Mouse (Mus musculus): ENCODE data around the gene Aip. TPM values are rescaled to one million over a fixed set of nuclear protein-coding genes. Genes with fewer than 3 reads are reported as not detected.

Aip gene
- polyA plus RNA-seq, 1 experiment from 2014 or later = 110 TPM

DNA sequence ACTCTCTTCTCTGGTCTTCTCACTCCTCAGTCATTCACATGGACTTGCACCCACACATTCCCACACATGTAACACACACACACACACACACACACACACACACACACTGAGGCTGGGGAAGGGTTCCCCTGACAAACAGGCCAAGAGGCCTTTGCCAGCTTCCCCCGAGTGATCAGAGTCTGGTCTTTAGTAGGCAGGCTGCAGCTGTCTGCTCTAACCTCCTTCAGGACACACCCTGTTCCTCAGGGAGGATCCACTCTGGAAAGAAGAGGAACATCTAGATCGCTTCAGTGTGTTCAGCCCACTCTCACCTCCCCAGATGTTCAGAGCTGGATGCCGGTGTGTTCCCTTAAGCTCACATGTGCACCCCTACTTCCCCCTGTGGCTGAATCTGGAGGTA, 31.3 kb downstream of the Aip start:
- Histone ChIP-seq H3K9ac (replicated peaks; ENCODE audit: low read depth, low read length) (no peak overlapping the region), H3K4me3 (ENCODE audit: low read depth, low read length) (no peak overlapping the region), H3K4me2 (ENCODE audit: low read depth, low read length) (no peak overlapping the region), H3K27me3 (ENCODE audit: control insufficient read depth, insufficient read depth, low read length) (no peaks in the 10 kb centered on the region), H3K36me3 (ENCODE audit: control insufficient read depth, insufficient read depth, low read length) (no peaks in the 10 kb centered on the region), H3K27ac (ENCODE audit: low read depth, low read length) (no peak overlapping the region), H3K4me1 (ENCODE audit: control insufficient read depth, insufficient read depth, low read length) (peaks cover 20% of the 10 kb centered on the region; the same call in 1 of the 2 replicates), H3K9me3 (ENCODE audit: control insufficient read depth, low read length) (no peaks in the 10 kb centered on the region)
- ATAC-seq (ENCODE audit: low read depth) = no peak
- 80% methylated on average over 3 of the region's 3 CpGs for WGBS

DNA sequence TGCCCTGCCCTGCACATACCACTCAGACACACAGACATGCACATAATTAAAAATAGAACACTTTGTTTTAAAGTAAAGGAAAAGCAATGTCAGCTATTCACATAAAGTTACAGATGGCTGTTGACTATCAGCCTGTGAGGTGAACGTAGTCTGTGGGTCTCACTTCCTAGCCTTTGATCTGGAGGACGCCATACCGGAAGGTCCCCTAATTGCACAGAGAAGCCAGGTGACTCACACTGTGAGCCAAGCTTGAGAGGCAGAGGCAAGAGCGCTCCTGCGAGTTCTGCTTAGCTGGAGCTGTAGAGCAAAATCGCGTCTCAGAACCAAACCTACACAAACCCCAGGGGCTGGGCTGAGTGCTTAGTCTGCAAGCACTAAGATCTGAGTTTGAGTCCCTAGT, 31.9 kb downstream of the Aip start:
- Histone ChIP-seq H3K4me1 (ENCODE audit: control insufficient read depth, insufficient read depth, low read length) (peaks cover 14% of the 10 kb centered on the region; the same call in 1 of the 2 replicates), H3K4me3 (ENCODE audit: low read depth, low read length) (no peak overlapping the region), H3K9ac (replicated peaks; ENCODE audit: low read depth, low read length) (no peak overlapping the region), H3K27ac (ENCODE audit: low read depth, low read length) (no peak overlapping the region), H3K27me3 (ENCODE audit: control insufficient read depth, insufficient read depth, low read length) (no peaks in the 10 kb centered on the region), H3K36me3 (ENCODE audit: control insufficient read depth, insufficient read depth, low read length) (no peaks in the 10 kb centered on the region), H3K4me2 (ENCODE audit: low read depth, low read length) (no peak overlapping the region), H3K9me3 (ENCODE audit: control insufficient read depth, low read length) (no peaks in the 10 kb centered on the region)
- 77% methylated on average over 7 of the region's 7 CpGs for WGBS
- no peak for ATAC-seq (ENCODE audit: low read depth)

DNA sequence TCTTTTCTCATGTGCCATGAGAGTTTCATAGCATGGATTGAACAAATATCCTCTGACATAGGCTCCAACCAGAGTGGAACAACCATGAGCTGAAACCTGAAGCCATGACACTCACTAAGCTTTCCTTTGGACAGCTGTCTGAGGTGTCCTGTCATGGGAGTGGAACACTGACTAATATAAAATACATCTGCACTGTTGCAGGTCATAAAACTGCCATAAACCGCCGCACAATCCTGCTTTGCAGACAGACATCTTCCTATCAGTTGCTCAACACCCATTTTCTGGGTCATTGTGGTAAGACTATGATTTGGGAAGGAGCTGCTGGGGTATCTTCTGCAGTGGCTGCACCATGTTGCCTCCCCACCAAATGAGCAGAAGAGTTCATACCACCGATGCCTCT, 32.9 kb downstream of the Aip start:
- WGBS = 86% methylated on average over 3 of the region's 3 CpGs
- no peak overlapping the region for H3K27ac ChIP-seq (ENCODE audit: low read depth, low read length)
- no peak overlapping the region for H3K4me3 ChIP-seq (ENCODE audit: low read depth, low read length)
- no peaks in the 10 kb centered on the region for H3K36me3 ChIP-seq (ENCODE audit: control insufficient read depth, insufficient read depth, low read length)
- H3K9ac ChIP-seq (replicated peaks; ENCODE audit: low read depth, low read length) = no peak overlapping the region
- H3K4me2 ChIP-seq (ENCODE audit: low read depth, low read length) = no peak overlapping the region
- no peaks in the 10 kb centered on the region for H3K9me3 ChIP-seq (ENCODE audit: control insufficient read depth, low read length)
- no peaks in the 10 kb centered on the region for H3K27me3 ChIP-seq (ENCODE audit: control insufficient read depth, insufficient read depth, low read length)
- H3K4me1 ChIP-seq (ENCODE audit: control insufficient read depth, insufficient read depth, low read length) = peaks cover 10% of the 10 kb centered on the region; the same call in 1 of the 2 replicates
- no peak for ATAC-seq (ENCODE audit: low read depth)

DNA sequence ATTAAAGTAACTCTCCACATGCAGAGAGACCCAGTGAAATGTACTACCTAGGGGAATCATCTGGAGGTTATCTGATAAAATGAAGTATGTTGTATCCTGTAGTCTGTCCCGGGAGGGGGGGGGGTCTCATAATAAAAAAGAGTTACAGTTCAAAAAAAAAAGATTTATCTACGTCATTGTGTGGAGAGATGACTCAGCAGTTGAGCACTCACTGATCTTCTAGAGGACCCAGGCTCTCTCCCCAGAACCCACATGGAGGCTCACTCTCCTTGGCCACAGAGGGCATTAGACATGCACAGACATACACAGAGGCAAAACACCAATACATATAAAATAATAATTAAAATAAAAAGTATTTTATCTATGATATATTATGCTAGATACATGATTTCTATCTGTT, 34.3 kb downstream of the Aip start:
- Histone ChIP-seq H3K9me3 (ENCODE audit: control insufficient read depth, low read length) (no peaks in the 10 kb centered on the region), H3K4me2 (ENCODE audit: low read depth, low read length) (no peak overlapping the region)
- WGBS = 59% methylated on average over 2 of the region's 2 CpGs

DNA sequence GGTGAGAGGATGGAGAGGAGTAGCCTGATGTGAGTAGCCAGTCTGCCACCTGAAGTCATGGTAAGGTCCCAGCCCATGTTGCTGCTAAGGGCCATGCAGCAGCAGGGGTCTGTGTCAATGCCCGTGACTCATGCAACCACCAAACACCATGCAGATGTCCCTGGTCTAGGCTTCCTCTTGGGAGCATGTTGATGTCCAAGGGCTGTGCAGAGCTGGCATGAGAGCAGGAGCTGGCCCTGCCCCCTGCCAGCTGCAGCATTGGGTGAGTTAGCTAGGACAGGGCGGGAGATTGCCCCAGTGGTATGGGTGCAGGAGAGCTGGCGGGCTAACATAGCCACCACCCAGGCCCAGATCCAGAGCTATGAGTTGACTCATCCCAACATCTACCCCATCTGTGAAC, 35.2 kb downstream of the Aip start:
- H3K4me1 ChIP-seq (ENCODE audit: control insufficient read depth, insufficient read depth, low read length) = no peaks in the 10 kb centered on the region
- H3K4me3 ChIP-seq (ENCODE audit: low read depth, low read length) = no peak overlapping the region
- H3K27ac ChIP-seq (ENCODE audit: low read depth, low read length) = no peak overlapping the region
- 86% methylated on average over 3 of the region's 3 CpGs for WGBS
- no peaks in the 10 kb centered on the region for H3K9me3 ChIP-seq (ENCODE audit: control insufficient read depth, low read length)
- H3K27me3 ChIP-seq (ENCODE audit: control insufficient read depth, insufficient read depth, low read length) = no peaks in the 10 kb centered on the region
- H3K9ac ChIP-seq (replicated peaks; ENCODE audit: low read depth, low read length) = no peak overlapping the region
- no peak overlapping the region for H3K4me2 ChIP-seq (ENCODE audit: low read depth, low read length)
- no peak for ATAC-seq (ENCODE audit: low read depth)
- no peaks in the 10 kb centered on the region for H3K36me3 ChIP-seq (ENCODE audit: control insufficient read depth, insufficient read depth, low read length)

More for the DNA sequence above, 34.3 kb downstream of the Aip start:
- no peak overlapping the region for H3K27ac ChIP-seq (ENCODE audit: low read depth, low read length)
- ATAC-seq (ENCODE audit: low read depth) = no peak
- H3K4me1 ChIP-seq (ENCODE audit: control insufficient read depth, insufficient read depth, low read length) = peaks cover 4% of the 10 kb centered on the region; the same call in 1 of the 2 replicates
- H3K9ac ChIP-seq (replicated peaks; ENCODE audit: low read depth, low read length) = no peak overlapping the region
- H3K27me3 ChIP-seq (ENCODE audit: control insufficient read depth, insufficient read depth, low read length) = no peaks in the 10 kb centered on the region
- H3K4me3 ChIP-seq (ENCODE audit: low read depth, low read length) = no peak overlapping the region
- H3K36me3 ChIP-seq (ENCODE audit: control insufficient read depth, insufficient read depth, low read length) = no peaks in the 10 kb centered on the region

DNA sequence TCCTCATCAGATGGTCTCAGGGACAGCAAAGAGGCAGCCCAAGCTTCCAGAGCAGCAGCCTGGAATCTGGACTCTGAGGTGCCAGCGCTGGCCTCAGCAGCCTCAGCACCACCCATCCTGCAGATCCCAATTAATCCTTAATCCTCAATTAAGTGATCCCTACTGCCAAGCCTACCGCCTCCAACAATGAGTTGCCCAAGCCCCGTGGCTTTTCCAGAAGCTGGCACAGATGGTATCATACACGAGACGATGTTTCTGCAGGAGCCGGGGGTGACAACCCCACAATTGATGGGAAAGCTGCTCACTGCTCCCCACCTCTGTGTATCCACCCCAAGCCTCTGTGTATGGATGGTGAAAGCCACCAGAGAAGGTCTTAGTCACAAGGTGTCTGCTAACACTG, 36.5 kb downstream of the Aip start:
- H3K36me3 ChIP-seq (ENCODE audit: control insufficient read depth, insufficient read depth, low read length) = no peaks in the 10 kb centered on the region
- no peak overlapping the region for H3K4me3 ChIP-seq (ENCODE audit: low read depth, low read length)
- no peaks in the 10 kb centered on the region for H3K27me3 ChIP-seq (ENCODE audit: control insufficient read depth, insufficient read depth, low read length)
- no peaks in the 10 kb centered on the region for H3K4me1 ChIP-seq (ENCODE audit: control insufficient read depth, insufficient read depth, low read length)
- no peak overlapping the region for H3K27ac ChIP-seq (ENCODE audit: low read depth, low read length)
- no peak overlapping the region for H3K4me2 ChIP-seq (ENCODE audit: low read depth, low read length)
- no peak for ATAC-seq (ENCODE audit: low read depth)
- 80% methylated on average over 6 of the region's 6 CpGs for WGBS
- no peak overlapping the region for H3K9ac ChIP-seq (replicated peaks; ENCODE audit: low read depth, low read length)
- H3K9me3 ChIP-seq (ENCODE audit: control insufficient read depth, low read length) = no peaks in the 10 kb centered on the region

DNA sequence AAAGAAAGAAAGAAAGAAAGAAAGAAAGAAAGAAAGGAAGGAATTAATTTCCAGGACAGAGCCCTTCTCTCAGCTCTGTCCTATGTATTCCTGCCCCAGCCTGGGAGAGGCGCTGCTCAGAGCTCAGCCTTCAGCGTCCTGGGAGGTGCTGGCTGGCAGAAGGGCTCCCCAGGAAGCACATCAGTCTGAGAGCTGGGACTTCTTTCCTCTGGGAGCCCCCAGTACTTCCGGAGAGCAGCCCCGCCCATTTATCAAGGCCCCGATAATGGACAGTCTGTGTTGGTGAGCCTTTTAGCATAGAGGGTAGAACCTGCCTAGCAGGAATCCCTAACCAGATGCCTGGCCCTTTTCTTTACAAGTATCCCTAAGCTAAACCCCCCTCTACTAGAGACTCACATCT, 37.5 kb downstream of the Aip start:
- no peak overlapping the region for H3K4me3 ChIP-seq (ENCODE audit: low read depth, low read length)
- WGBS = 55% methylated on average over 5 of the region's 5 CpGs
- no peaks in the 10 kb centered on the region for H3K9me3 ChIP-seq (ENCODE audit: control insufficient read depth, low read length)
- no peak overlapping the region for H3K9ac ChIP-seq (replicated peaks; ENCODE audit: low read depth, low read length)
- no peaks in the 10 kb centered on the region for H3K36me3 ChIP-seq (ENCODE audit: control insufficient read depth, insufficient read depth, low read length)
- no peak overlapping the region for H3K27ac ChIP-seq (ENCODE audit: low read depth, low read length)
- no peak overlapping the region for H3K4me2 ChIP-seq (ENCODE audit: low read depth, low read length)
- no peak for ATAC-seq (ENCODE audit: low read depth)
- H3K4me1 ChIP-seq (ENCODE audit: control insufficient read depth, insufficient read depth, low read length) = no peaks in the 10 kb centered on the region
- H3K27me3 ChIP-seq (ENCODE audit: control insufficient read depth, insufficient read depth, low read length) = no peaks in the 10 kb centered on the region

DNA sequence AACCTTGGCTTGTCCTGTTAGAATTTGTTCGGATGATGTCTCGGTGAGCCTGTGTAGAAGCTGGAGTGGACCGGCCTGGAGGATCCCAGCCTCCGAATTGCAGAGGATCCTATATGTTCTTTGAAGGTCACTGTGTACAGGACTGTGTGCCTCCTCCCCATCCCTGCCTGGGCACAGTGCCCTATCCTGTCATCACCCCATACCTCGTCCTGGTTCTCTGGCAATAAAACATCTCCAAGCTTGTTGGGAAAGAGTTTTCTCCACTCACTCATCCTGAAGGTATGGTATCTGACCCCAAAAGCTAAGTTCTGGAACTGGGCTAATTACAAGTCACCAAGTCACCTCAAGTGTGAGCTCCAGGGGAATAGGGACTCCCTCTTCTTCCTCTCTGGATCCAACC, 38.6 kb downstream of the Aip start:
- Histone ChIP-seq H3K4me2 (ENCODE audit: low read depth, low read length) (no peak overlapping the region), H3K4me3 (ENCODE audit: low read depth, low read length) (no peak overlapping the region)
- 94% methylated on average over 5 of the region's 5 CpGs for WGBS

DNA sequence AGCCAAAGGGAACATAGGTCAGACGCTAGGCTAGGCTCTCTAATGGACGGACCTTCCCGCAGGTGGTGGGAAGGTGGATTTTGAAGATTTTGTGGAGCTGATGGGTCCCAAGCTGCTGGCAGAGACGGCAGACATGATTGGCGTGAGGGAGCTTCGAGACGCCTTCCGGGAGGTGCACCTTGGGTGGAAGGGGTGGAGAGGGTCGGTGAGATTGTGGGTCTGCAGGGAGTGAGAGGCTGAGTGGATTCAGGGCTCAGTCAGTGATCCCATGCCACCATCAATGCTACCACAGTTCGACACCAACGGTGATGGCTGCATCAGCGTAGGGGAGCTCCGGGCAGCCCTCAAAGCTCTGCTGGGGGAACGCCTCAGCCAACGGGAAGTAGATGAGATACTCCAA, 39.5 kb downstream of the Aip start:
- no peak for ATAC-seq (ENCODE audit: low read depth)
- Histone ChIP-seq H3K9me3 (ENCODE audit: control insufficient read depth, low read length) (no peaks in the 10 kb centered on the region), H3K9ac (replicated peaks; ENCODE audit: low read depth, low read length) (no peak overlapping the region), H3K27ac (ENCODE audit: low read depth, low read length) (no peak overlapping the region), H3K4me2 (ENCODE audit: low read depth, low read length) (no peak overlapping the region), H3K27me3 (ENCODE audit: control insufficient read depth, insufficient read depth, low read length) (no peaks in the 10 kb centered on the region), H3K36me3 (ENCODE audit: control insufficient read depth, insufficient read depth, low read length) (no peaks in the 10 kb centered on the region), H3K4me3 (ENCODE audit: low read depth, low read length) (no peak overlapping the region), H3K4me1 (ENCODE audit: control insufficient read depth, insufficient read depth, low read length) (no peaks in the 10 kb centered on the region)
- WGBS = 93% methylated on average over 15 of the region's 15 CpGs

More for the DNA sequence above, 38.6 kb downstream of the Aip start:
- no peak for ATAC-seq (ENCODE audit: low read depth)
- H3K36me3 ChIP-seq (ENCODE audit: control insufficient read depth, insufficient read depth, low read length) = no peaks in the 10 kb centered on the region
- no peaks in the 10 kb centered on the region for H3K27me3 ChIP-seq (ENCODE audit: control insufficient read depth, insufficient read depth, low read length)
- H3K9ac ChIP-seq (replicated peaks; ENCODE audit: low read depth, low read length) = no peak overlapping the region
- H3K27ac ChIP-seq (ENCODE audit: low read depth, low read length) = no peak overlapping the region
- H3K4me1 ChIP-seq (ENCODE audit: control insufficient read depth, insufficient read depth, low read length) = no peaks in the 10 kb centered on the region
- H3K9me3 ChIP-seq (ENCODE audit: control insufficient read depth, low read length) = no peaks in the 10 kb centered on the region

DNA sequence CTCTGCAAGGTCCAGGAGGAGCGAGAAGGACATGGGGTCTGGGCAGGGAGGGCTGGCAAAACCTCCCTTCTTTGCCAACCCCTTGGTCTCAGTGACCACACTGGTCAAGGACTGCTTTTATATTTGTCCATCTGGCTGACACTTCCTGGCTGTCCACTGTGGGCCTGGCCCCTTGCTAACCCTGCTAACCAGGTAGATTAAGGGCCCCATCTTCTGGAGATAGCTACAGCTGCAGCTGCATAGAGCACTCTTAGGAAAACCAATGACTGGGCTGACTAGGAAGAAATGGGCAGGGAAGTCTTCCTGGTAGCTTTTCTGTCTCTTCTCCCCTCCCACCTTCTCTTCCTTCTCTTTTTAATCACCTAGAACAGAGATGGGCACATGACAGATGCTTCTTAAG, 40.7 kb downstream of the Aip start:
- H3K9ac ChIP-seq (replicated peaks; ENCODE audit: low read depth, low read length) = no peak overlapping the region
- H3K4me2 ChIP-seq (ENCODE audit: low read depth, low read length) = no peak overlapping the region
- H3K27me3 ChIP-seq (ENCODE audit: control insufficient read depth, insufficient read depth, low read length) = no peaks in the 10 kb centered on the region
- H3K4me3 ChIP-seq (ENCODE audit: low read depth, low read length) = no peak overlapping the region
- H3K27ac ChIP-seq (ENCODE audit: low read depth, low read length) = no peak overlapping the region
- WGBS = 91% methylated on average over 1 of the region's 1 CpGs
- no peak for ATAC-seq (ENCODE audit: low read depth)
- no peaks in the 10 kb centered on the region for H3K4me1 ChIP-seq (ENCODE audit: control insufficient read depth, insufficient read depth, low read length)
- H3K36me3 ChIP-seq (ENCODE audit: control insufficient read depth, insufficient read depth, low read length) = no peaks in the 10 kb centered on the region
- H3K9me3 ChIP-seq (ENCODE audit: control insufficient read depth, low read length) = no peaks in the 10 kb centered on the region

Measured in neural tube, embryonic 14.5 days (tissue).